Mouse (Mus musculus): ENCODE data around the gene Macf1. TPM values are rescaled to one million over a fixed set of nuclear protein-coding genes. Genes with fewer than 3 reads are reported as not detected.

Gene Macf1
- polyA plus RNA-seq, 1 experiment, result 88.5 TPM

GRCm38 (mm10) chr4:123592046-123592445 lies 92.1 kb downstream of the Macf1 start:
- no peak for TF ChIP-seq MYOD1 (IDR thresholded peaks at IDR 0.05; ENCODE audit: control insufficient read depth in 1 of 3, insufficient read length in 2 of 3, low read depth in 2 of 3)
- TF ChIP-seq REST (IDR thresholded peaks at IDR 0.05; ENCODE audit: insufficient read depth, insufficient read length), result no peak
- no peak for TF ChIP-seq USF1 (IDR thresholded peaks at IDR 0.05; ENCODE audit: low read depth)
- TF ChIP-seq MYOG (IDR thresholded peaks at IDR 0.05; ENCODE audit: control insufficient read depth in 1 of 3, insufficient read depth in 1 of 3, insufficient read length in 2 of 3, low read depth in 2 of 3), result no peak
- TF ChIP-seq MAX (IDR thresholded peaks at IDR 0.05; ENCODE audit: low read depth), result no peak
- no peak for TF ChIP-seq POLR2A (IDR thresholded peaks at IDR 0.05; ENCODE audit: insufficient read length, low read depth)
- no peak for TF ChIP-seq TCF3 (IDR thresholded peaks at IDR 0.05; ENCODE audit: insufficient read length, low read depth)
- TF ChIP-seq E2F4 (IDR thresholded peaks at IDR 0.05; ENCODE audit: insufficient read depth), result no peak
- no peak for TF ChIP-seq POLR2AphosphoS2 (IDR thresholded peaks at IDR 0.05; ENCODE audit: insufficient read length, low read depth)
- TF ChIP-seq TCF12 (IDR thresholded peaks at IDR 0.05; ENCODE audit: insufficient read depth, poor library complexity, severe bottlenecking), result no peak
- no peak for TF ChIP-seq SRF (IDR thresholded peaks at IDR 0.05; ENCODE audit: control insufficient read depth, insufficient read length, low read depth)
- H3K27me3 ChIP-seq (ENCODE audit: control insufficient read depth, insufficient read depth, insufficient read length), result no peaks in the 10 kb centered on the region
- H3K79me2 ChIP-seq (ENCODE audit: control insufficient read depth, insufficient read depth), result peaks cover 53% of the 10 kb centered on the region
- H3K36me3 ChIP-seq (ENCODE audit: control insufficient read depth, insufficient read depth), result peaks cover 7% of the 10 kb centered on the region
- no peak overlapping the region for H3K4me2 ChIP-seq (ENCODE audit: low read depth)
- H3K4me3 ChIP-seq, result no peak overlapping the region
- H3ac ChIP-seq (ENCODE audit: control insufficient read depth, insufficient read length), result no peak overlapping the region

- H3ac ChIP-seq (ENCODE audit: control insufficient read depth, insufficient read length), result no peak overlapping the region
- H3K36me3 ChIP-seq (ENCODE audit: control insufficient read depth, insufficient read depth), result peaks cover 7% of the 10 kb centered on the region
- H3K4me2 ChIP-seq (ENCODE audit: low read depth), result no peak overlapping the region
- H3K27me3 ChIP-seq (ENCODE audit: control insufficient read depth, insufficient read depth, insufficient read length), result no peaks in the 10 kb centered on the region
- TF ChIP-seq POLR2AphosphoS2 (IDR thresholded peaks at IDR 0.05; ENCODE audit: insufficient read length, low read depth) (no peak), USF1 (IDR thresholded peaks at IDR 0.05; ENCODE audit: low read depth) (no peak), MYOD1 (IDR thresholded peaks at IDR 0.05; ENCODE audit: control insufficient read depth in 1 of 3, insufficient read length in 2 of 3, low read depth in 2 of 3) (no peak), MYOG (IDR thresholded peaks at IDR 0.05; ENCODE audit: control insufficient read depth in 1 of 3, insufficient read depth in 1 of 3, insufficient read length in 2 of 3, low read depth in 2 of 3) (no peak), REST (IDR thresholded peaks at IDR 0.05; ENCODE audit: insufficient read depth, insufficient read length) (no peak), TCF12 (IDR thresholded peaks at IDR 0.05; ENCODE audit: insufficient read depth, poor library complexity, severe bottlenecking) (no peak), E2F4 (IDR thresholded peaks at IDR 0.05; ENCODE audit: insufficient read depth) (no peak), MAX (IDR thresholded peaks at IDR 0.05; ENCODE audit: low read depth) (no peak), TCF3 (IDR thresholded peaks at IDR 0.05; ENCODE audit: insufficient read length, low read depth) (no peak), SRF (IDR thresholded peaks at IDR 0.05; ENCODE audit: control insufficient read depth, insufficient read length, low read depth) (no peak), CEBPB (IDR thresholded peaks at IDR 0.05; ENCODE audit: insufficient read depth, poor library complexity, severe bottlenecking) (no peak), POLR2A (IDR thresholded peaks at IDR 0.05; ENCODE audit: insufficient read length, low read depth) (no peak)
- peaks cover 53% of the 10 kb centered on the region for H3K79me2 ChIP-seq (ENCODE audit: control insufficient read depth, insufficient read depth)
- no peak overlapping the region for H3K4me3 ChIP-seq
These were observed 93.0 kb downstream of the Macf1 start for GRCm38 (mm10) chr4:123591026-123591635.

GRCm38 (mm10) chr4:123589496-123589895 lies 94.7 kb downstream of the Macf1 start:
- no peak overlapping the region for H3ac ChIP-seq (ENCODE audit: control insufficient read depth, insufficient read length)
- no peak for TF ChIP-seq USF1 (IDR thresholded peaks at IDR 0.05; ENCODE audit: low read depth)
- no peak for TF ChIP-seq MAX (IDR thresholded peaks at IDR 0.05; ENCODE audit: low read depth)
- no peak for TF ChIP-seq MYOD1 (IDR thresholded peaks at IDR 0.05; ENCODE audit: control insufficient read depth in 1 of 3, insufficient read length in 2 of 3, low read depth in 2 of 3)
- TF ChIP-seq MYOG (IDR thresholded peaks at IDR 0.05; ENCODE audit: control insufficient read depth in 1 of 3, insufficient read depth in 1 of 3, insufficient read length in 2 of 3, low read depth in 2 of 3), result no peak
- no peak for TF ChIP-seq TCF3 (IDR thresholded peaks at IDR 0.05; ENCODE audit: insufficient read length, low read depth)
- TF ChIP-seq CEBPB (IDR thresholded peaks at IDR 0.05; ENCODE audit: insufficient read depth, poor library complexity, severe bottlenecking), result no peak
- no peak for TF ChIP-seq SRF (IDR thresholded peaks at IDR 0.05; ENCODE audit: control insufficient read depth, insufficient read length, low read depth)
- no peaks in the 10 kb centered on the region for H3K27me3 ChIP-seq (ENCODE audit: control insufficient read depth, insufficient read depth, insufficient read length)
- peaks cover 51% of the 10 kb centered on the region for H3K79me2 ChIP-seq (ENCODE audit: control insufficient read depth, insufficient read depth)
- peak overlapping the region; percentile 56 for H3K4me2 ChIP-seq (ENCODE audit: low read depth)
- H3K36me3 ChIP-seq (ENCODE audit: control insufficient read depth, insufficient read depth), result no peaks in the 10 kb centered on the region
- no peak overlapping the region for H3K4me3 ChIP-seq

GRCm38 (mm10) chr4:123588353-123589301 lies 95.5 kb downstream of the Macf1 start:
- H3K79me2 ChIP-seq (ENCODE audit: control insufficient read depth, insufficient read depth), result peaks cover 56% of the 10 kb centered on the region
- no peaks in the 10 kb centered on the region for H3K36me3 ChIP-seq (ENCODE audit: control insufficient read depth, insufficient read depth)
- H3ac ChIP-seq (ENCODE audit: control insufficient read depth, insufficient read length), result no peak overlapping the region
- TF ChIP-seq E2F4 (IDR thresholded peaks at IDR 0.05; ENCODE audit: insufficient read depth), result no peak
- no peak for TF ChIP-seq MAX (IDR thresholded peaks at IDR 0.05; ENCODE audit: low read depth)
- no peak for TF ChIP-seq TCF3 (IDR thresholded peaks at IDR 0.05; ENCODE audit: insufficient read length, low read depth)
- TF ChIP-seq SRF (IDR thresholded peaks at IDR 0.05; ENCODE audit: control insufficient read depth, insufficient read length, low read depth), result no peak
- TF ChIP-seq USF1 (IDR thresholded peaks at IDR 0.05; ENCODE audit: low read depth), result no peak
- TF ChIP-seq CEBPB (IDR thresholded peaks at IDR 0.05; ENCODE audit: insufficient read depth, poor library complexity, severe bottlenecking), result no peak
- no peak for TF ChIP-seq REST (IDR thresholded peaks at IDR 0.05; ENCODE audit: insufficient read depth, insufficient read length)
- no peak for TF ChIP-seq POLR2A (IDR thresholded peaks at IDR 0.05; ENCODE audit: insufficient read length, low read depth)
- peak; percentile 72 to 83 (median 76) for TF ChIP-seq MYOD1 (IDR thresholded peaks at IDR 0.05; ENCODE audit: control insufficient read depth in 1 of 3, insufficient read length in 2 of 3, low read depth in 2 of 3)
- peak in 2 of 3 experiments; percentile 6 to 60 for TF ChIP-seq MYOG (IDR thresholded peaks at IDR 0.05; ENCODE audit: control insufficient read depth in 1 of 3, insufficient read depth in 1 of 3, insufficient read length in 2 of 3, low read depth in 2 of 3)
- no peak for TF ChIP-seq POLR2AphosphoS2 (IDR thresholded peaks at IDR 0.05; ENCODE audit: insufficient read length, low read depth)
- peak; percentile 17 for TF ChIP-seq TCF12 (IDR thresholded peaks at IDR 0.05; ENCODE audit: insufficient read depth, poor library complexity, severe bottlenecking)
- no peaks in the 10 kb centered on the region for H3K27me3 ChIP-seq (ENCODE audit: control insufficient read depth, insufficient read depth, insufficient read length)
- H3K4me2 ChIP-seq (ENCODE audit: low read depth), result peak overlapping the region; percentile 56
- no peak overlapping the region for H3K4me3 ChIP-seq
